Mouse (Mus musculus) cerebellum, postnatal 10 days (tissue): ENCODE data around the gene Hoxc10.
A peak's percentile ranks its signal among the peaks of the same experiment; 100 is the strongest.

Experiments used
- DNase-seq, 2 experiments: peaks; one replicate each; pipeline ENCODE4 v3.0.0; 2021; ENCODE audit warnings: mixed read lengths in 2 of 2

The Hoxc10 gene

GRCm38 (mm10) chr15:102969296-102969695 lies 2.7 kb downstream of the Hoxc10 start:
- DNase-seq, result no peak

- DNase-seq, result no peak
Measured at GRCm38 (mm10) chr15:102970740-102971139, 4.1 kb downstream of the Hoxc10 start.

- no peak for DNase-seq
Measured at GRCm38 (mm10) chr15:102972254-102972653, 5.7 kb downstream of the Hoxc10 start.

GRCm38 (mm10) chr15:102972753-102973152 lies 6.2 kb downstream of the Hoxc10 start:
- no peak for DNase-seq

- no peak for DNase-seq
Measured at GRCm38 (mm10) chr15:102975034-102975433, 8.4 kb downstream of the Hoxc10 start.

GRCm38 (mm10) chr15:102975688-102976111 lies 9.1 kb downstream of the Hoxc10 start:
- DNase-seq, result no peak

- no peak for DNase-seq
Measured at GRCm38 (mm10) chr15:102976171-102976570, 9.6 kb downstream of the Hoxc10 start, which contains the start of gene Hoxc9. TSS of gene Hoxc9 (plus strand) at chr15:102976439.

GRCm38 (mm10) chr15:102976631-102977422 lies 10.2 kb downstream of the Hoxc10 start:
- no peak for DNase-seq

- DNase-seq, result no peak
Measured at GRCm38 (mm10) chr15:102977423-102977974, 10.9 kb downstream of the Hoxc10 start.

- no peak for DNase-seq
Measured at GRCm38 (mm10) chr15:102978615-102979515, 12.3 kb downstream of the Hoxc10 start.

- no peak for DNase-seq
Measured at GRCm38 (mm10) chr15:102979936-102980335, 13.3 kb downstream of the Hoxc10 start.

- no peak for DNase-seq
Measured at GRCm38 (mm10) chr15:102980352-102980751, 13.8 kb downstream of the Hoxc10 start.

GRCm38 (mm10) chr15:102980912-102981311 lies 14.3 kb downstream of the Hoxc10 start:
- DNase-seq, result no peak

- DNase-seq, result no peak
Measured at GRCm38 (mm10) chr15:102981379-102982288, 15.0 kb downstream of the Hoxc10 start.

GRCm38 (mm10) chr15:102983716-102984115 lies 17.1 kb downstream of the Hoxc10 start:
- no peak for DNase-seq

- DNase-seq, result no peak
Measured at GRCm38 (mm10) chr15:102984521-102984920, 17.9 kb downstream of the Hoxc10 start.

GRCm38 (mm10) chr15:102984925-102985324 lies 18.3 kb downstream of the Hoxc10 start:
- DNase-seq, result no peak

GRCm38 (mm10) chr15:102987124-102987833 lies 20.7 kb downstream of the Hoxc10 start:
- DNase-seq, result peak; percentile 97 to 99

- DNase-seq, result no peak
Measured at GRCm38 (mm10) chr15:102988078-102988477, 21.5 kb downstream of the Hoxc10 start.

GRCm38 (mm10) chr15:102990461-102991397 lies 24.1 kb downstream of the Hoxc10 start, which contains the start of gene Hoxc8:
TSS of gene Hoxc8 (plus strand) at chr15:102990607.
- DNase-seq, result no peak
